Mouse (Mus musculus) cerebellum, adult 11-12 months (tissue): ENCODE results near the gene Pcp4l1.

ENCODE experiments used
- DNase-seq: peaks from one replicate; pipeline ENCODE4 v3.0.0; 2022

Pcp4l1 gene

DNA sequence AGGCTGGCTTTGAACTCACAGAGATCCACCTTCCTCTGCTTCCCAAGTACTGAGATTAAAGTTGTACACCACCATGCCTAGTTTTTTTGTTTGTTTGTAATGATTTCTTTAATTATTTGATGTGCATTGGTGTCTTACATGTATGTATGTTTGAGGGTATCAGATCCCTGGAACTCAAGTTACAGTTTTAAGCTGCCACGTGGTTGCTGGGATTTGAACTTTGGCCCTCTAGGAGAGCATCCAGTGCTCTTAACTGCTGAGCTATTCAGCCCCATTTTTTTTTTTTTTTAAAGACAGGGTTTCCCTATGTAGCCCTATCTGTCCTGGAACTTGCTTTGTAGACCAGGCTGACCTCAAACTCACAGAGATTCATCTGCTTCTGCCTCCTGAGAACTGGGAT lies 65.1 kb downstream of the Pcp4l1 start:
- DNase-seq, result no peak

DNA sequence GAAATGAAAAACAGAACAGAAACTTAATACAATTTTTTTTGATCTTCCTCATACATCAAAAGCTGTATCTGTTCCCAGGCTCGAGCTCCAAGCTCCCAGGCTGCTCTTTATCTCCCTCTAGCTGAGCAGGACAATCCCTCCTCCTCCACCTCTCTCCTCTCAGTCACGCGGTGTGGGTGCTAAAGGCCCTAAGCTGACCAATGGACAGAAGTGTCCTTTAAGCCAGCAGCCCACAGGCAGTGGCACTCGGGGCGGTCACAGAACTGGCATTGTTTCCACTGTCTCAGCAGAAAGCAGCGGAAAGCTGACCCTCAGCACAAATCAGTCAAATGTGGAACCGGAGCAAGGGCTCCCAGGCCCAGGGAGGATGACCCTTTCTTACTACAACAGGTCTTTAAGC lies 66.8 kb downstream of the Pcp4l1 start:
- no peak for DNase-seq

DNA sequence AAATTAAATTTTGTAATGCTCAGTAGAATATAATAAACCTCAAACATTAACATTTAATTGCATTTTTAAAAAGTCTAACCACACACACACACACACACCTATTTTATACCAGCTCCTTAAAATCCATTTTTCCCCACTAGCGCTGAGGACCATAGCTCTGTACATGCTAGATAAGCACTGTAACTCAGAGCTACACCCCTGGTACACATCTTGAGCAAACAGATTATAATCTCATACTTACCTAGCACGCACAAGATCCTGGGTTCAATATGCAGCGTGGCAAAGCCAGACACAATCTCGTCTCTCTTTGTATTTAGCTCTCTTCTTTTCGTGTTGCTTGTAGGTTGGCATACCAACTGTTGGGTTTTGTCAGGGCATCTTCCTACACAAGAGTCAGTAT lies 71.7 kb downstream of the Pcp4l1 start:
- no peak for DNase-seq
